Mouse (Mus musculus): ENCODE measurements around the gene Psmd9.

Gene Psmd9

DNA sequence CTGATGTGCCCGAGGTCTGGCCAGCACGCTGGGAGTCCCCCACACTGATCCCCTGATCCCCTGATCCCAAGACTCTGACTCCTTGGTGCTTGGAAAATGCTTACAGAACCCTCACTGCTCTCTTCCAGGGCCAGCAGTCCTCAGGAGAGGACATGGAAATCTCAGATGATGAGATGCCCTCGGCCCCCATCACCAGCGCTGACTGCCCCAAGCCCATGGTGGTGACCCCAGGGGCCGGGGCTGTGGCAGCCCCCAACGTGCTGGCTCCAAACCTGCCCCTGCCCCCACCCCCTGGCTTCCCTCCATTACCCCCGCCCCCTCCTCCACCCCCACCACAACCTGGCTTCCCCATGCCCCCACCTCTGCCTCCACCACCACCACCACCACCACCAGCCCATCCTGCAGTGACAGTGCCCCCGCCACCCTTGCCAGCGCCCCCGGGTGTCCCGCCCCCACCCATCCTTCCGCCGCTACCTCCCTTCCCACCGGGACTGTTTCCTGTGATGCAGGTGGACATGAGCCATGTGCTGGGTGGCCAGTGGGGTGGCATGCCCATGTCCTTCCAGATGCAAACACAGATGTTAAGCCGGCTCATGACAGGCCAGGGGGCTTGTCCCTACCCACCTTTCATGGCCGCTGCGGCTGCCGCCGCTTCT, 17.4 kb upstream of the Psmd9 start:
- no peak for DNase-seq

GRCm38 (mm10) chr5:123152901-123153300, 16.3 kb upstream of the Psmd9 start:
- no peak for DNase-seq

DNA sequence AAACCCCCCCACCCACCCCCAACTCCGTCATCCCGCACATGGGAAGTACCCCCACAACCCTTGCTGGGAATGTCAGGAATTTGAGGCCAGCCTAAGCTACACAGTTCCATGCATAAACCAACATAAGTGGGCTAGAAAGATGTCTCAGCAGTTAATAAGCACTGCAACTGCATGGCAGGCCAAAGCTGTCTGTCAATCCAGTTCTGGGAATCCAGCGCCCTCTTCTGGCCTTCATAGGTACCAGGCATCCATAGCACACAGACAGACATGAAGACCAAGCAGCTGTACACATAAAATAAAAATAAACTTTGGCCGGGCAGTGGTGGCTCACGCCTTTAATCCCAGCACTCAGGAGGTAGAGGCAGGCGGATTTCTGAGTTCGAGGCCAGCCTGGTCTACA, 13.8 kb upstream of the Psmd9 start:
- peak; percentile 77 for DNase-seq

DNA sequence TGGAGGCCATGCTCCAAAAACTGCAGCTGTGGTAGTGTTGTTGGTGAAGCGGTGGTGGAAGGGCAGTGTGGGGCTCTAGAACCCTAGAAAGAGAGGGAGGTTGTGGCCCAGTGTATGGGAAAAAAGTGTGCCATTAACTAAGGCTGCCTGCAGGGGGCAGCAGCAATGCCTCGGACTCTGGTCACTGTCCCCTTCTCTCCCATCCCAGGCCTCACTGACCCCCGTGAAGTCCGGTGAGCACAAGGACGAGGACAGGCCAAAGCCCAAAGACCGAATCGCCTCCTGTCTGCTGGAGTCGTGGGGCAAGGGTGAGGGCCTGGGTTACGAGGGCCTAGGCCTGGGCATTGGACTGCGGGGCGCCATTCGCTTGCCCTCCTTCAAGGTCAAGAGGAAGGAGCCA, 12.4 kb upstream of the Psmd9 start:
- DNase-seq: no peak

DNA sequence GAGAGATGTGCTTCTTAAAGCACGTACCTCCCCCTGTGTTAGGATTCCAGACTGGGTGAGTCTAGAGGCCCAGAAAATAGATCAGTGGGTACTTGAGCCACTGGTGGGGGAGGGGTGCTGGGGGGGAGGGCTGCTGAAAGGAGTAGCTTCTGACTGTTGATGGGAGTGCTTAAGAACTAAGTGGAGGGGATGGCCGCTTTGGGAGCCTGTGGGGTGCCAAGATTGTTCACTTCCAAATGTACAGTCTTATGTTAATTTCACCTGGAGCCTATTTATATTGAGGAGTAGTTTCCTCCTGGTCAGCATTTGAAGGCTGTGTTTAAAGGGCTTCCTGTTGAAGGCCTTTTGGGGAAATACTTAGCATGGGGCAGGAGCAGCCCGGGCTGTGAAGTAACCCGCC, 11.2 kb upstream of the Psmd9 start:
- DNase-seq: no peak

DNA sequence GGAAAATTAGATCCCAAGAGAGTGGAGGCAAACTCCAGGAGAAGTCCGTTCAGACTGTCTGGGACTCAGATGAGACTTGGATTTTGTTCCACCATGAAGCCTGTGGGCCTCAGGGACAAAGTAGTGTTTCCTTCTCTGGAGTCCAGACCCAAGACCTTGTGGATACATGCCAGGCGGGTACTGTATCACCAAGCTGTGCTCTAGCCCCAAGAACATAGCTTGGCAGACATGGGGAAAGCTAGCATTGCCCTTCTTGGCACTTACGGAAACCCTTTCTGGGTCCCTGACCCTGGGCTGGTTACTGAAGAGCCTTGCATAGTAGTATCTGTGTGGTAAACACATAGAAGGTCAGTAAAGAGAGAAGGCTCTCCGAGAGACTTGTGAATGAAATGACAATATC, 9.8 kb upstream of the Psmd9 start:
- DNase-seq: no peak

DNA sequence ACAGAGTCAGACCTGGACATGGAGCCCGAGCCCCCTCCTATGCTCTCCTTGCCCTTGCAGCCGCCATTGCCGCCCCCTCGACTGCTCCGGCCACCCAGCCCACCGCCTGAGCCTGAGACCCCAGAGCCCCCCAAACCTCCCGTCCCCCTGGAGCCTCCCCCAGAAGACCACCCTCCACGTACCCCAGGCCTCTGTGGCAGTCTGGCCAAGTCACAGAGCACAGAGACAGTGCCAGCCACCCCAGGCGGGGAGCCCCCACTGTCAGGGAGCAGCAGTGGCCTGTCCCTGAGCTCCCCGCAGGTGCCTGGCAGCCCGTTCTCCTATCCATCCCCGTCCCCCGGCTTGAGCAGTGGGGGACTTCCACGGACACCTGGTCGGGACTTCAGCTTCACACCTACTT, 9.3 kb upstream of the Psmd9 start:
- DNase-seq: no peak

GRCm38 (mm10) chr5:123160341-123160740, 8.9 kb upstream of the Psmd9 start:
- no peak for DNase-seq

GRCm38 (mm10) chr5:123162942-123163341, 6.3 kb upstream of the Psmd9 start:
- DNase-seq: no peak

DNA sequence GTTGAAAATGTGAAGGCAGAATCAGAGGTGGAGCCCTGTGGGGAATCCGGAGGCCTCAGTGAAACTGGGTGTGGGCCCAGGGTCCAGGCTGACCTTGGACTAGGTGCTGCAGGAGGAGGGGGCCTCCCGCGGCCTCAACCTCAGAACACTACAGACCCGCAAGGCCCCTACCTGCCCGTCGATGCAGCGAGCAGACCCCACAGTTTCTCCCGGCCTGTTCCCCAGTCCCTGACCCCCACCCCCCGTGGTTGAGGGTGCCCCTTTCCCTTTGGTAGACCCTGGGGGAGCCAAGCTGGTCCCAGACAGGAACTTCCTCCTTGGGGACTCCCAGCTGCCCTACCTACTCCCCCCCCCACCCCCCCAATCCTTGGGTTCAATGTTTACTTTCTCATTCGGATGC, 2.8 kb upstream of the Psmd9 start:
- no peak for DNase-seq

DNA sequence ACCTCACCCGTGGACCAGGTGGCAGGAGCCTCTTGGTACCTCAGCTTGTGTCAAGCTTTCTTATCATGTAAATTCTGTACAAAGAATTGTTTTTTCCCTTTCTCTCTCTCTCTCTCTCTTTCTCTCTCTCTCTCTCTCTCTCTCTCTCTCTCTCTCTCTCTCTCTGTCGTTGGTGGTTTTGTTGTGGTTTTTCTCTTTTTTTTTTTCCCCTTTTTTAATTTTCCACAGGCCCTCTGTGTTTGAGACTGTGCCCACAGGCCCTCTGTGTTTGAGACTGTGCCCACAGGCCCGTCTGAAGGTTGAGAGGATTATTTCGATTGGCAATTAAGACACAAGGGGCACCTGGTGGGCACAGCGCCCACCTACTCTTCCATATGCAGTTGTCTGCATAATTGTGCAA, 1.6 kb upstream of the Psmd9 start:
- DNase-seq: no peak

- no peak for DNase-seq
Measured at GRCm38 (mm10) chr5:123170365-123170764, 1.2 kb downstream of the Psmd9 start.

DNA sequence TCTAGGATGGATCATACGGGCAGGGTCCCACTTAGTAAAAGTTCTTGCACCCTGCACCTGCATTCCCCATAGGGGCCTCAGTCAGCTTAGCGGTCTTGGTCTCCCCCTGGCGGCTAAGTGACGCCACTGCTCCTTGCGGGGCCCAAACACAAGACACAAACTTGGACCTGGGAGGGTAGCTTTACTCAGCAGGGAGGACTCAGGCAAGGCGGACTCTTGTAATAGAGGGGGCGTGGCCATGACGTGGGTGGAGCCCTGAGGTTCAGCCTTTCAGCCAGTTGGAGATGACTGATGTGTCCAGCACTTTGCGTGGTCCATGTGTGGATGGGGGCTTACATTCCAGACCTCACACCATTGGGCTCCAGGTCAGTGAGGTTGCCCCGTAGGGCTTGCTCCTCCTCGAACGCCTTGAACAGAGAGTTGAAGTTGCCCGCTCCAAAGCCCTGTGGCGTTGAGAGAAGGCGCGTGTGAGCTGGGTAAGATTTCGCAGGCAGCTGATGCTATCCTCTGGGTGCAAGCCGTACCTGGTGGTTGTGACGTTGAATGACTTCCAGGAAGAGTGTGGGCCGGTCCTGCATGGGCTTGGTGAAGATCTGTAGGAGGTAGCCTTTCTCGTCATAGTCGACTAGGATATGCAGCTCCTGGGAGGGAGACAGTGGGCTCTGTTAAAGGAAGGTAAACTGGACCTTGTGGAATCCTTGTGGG, 2.6 kb downstream of the Psmd9 start:
- DNase-seq: peak; percentile 86

DNA sequence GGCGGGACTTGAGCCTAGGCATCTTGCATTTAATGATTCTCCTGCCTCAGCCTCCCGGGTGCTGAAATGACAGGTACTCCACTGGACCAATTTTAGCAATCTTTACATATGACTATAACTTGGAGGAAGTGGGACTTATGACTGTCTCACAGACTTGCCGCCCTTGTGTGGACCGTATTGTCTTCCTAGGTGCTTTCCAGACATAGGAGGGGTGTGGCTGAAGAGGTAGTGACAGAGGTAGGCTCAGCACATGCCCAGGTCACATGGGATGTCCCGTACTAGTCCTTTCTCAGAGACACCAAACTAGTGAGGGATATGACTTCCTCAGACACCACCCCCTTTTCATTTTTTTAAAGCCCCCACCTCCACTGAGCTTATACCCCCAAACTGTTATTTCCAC, 9.6 kb downstream of the Psmd9 start:
- no peak for DNase-seq

DNA sequence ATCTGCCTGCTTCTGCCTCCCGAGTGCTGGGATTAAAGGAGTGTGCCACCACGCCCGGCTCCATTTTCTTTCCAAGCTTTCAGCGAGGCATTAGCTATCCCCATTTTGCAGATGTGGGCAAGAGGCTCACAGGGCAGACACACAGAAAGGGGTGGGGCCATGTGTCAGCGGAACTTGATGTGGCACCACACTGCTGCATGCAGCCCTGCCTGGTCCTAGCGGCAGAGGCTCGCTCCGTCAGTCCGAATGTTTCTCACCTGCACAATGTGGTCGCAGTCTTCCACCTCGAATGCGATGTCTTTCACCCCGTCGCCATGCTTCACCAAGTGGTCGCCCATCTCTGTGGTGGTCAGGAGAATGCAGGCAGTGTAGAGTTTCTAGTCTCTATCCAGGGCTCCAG, 11.2 kb downstream of the Psmd9 start:
- DNase-seq: peak; percentile 32

- DNase-seq: peak; percentile 70
Measured at GRCm38 (mm10) chr5:123181536-123181935, 12.3 kb downstream of the Psmd9 start.

- peak; percentile 63 for DNase-seq
Measured at GRCm38 (mm10) chr5:123182651-123183050, 13.4 kb downstream of the Psmd9 start, which contains the start of gene Hpd. Gene Hpd (minus strand): TSS chr5:123182727.

GRCm38 (mm10) chr5:123185966-123186365, 16.8 kb downstream of the Psmd9 start:
- peak; percentile 67 for DNase-seq

DNA sequence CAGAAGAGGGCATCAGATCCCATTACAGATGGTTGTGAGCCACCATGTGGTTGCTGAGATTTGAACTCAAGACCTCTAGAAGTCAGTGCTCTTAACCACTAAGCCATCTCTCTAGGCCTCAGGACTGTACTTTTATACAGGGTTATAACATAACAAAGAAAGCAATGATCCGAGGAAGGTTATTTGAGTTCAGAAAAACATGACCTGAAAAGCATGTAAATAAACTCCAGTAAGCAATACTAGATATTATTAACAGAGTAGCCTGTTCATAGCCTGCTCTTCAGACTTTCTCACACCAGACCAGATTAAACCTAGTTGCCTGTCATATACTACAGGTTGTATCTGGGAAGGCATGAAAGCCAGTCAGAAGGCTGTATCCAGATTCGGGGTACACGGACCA, 18.1 kb downstream of the Psmd9 start:
- no peak for DNase-seq

DNA sequence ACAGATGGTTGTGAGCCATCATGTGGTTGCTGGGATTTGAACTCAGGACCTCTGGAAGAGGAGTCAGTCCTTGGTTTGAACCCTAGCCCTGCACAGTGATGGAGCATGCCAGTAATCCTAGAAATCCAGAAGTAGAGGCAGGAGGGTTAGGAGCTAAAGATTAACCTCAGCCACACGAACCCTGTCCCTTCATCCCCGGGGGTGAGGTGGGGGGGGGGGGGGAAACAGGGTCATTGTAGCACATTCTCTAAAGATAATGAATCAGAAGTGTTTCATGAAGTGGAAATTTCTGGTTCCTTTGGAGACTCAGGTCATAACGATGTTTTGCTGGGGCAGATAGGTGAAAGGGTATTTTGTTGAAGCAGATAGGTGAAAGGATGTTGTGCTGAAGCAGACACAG, 21.7 kb downstream of the Psmd9 start:
- DNase-seq: no peak

DNA sequence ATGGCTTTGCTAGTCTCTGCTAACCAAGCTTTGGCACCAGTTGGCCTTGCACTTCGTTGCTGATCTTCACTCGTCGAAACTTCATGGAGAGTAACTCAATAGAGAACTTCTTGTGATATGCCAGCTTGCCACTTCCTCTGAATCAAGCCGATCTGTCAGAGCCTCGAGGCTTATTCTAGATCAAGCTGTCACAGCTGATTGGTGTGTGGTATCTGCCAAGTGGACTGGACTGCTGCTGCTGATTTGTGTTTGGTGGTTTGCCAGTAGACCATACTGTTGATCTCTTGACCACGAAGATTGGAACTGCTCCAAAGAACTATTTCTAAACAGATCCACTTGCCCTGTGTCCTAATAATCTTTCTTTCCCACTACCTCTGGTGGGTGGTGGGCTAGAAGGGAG, 22.2 kb downstream of the Psmd9 start:
- DNase-seq: peak; percentile 31

- DNase-seq: no peak
Measured at GRCm38 (mm10) chr5:123192606-123193150, 23.5 kb downstream of the Psmd9 start.

DNA sequence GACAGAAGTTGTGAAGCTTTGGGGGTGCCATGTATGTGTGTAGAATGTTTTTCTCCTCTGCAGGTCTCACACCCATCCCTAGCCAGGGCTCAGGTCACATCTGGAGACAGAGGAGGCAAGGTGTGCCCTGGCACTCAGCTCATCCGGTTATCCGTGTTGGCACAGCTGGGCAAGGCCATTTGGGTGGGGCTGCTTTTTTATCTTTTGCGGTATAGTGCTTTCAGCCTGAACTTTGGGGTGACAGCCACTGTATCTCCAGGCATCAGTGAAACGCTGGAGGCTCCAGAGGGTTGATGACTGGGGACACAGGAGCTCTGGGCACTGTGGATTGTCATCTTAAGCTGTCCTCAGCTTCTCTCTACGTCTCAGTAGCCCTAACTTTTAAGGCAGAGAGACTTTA, 24.2 kb downstream of the Psmd9 start:
- no peak for DNase-seq

- DNase-seq: no peak
Measured at GRCm38 (mm10) chr5:123194856-123195255, 25.6 kb downstream of the Psmd9 start.

All from kidney, adult 18-20 months (tissue).